Mouse (Mus musculus): ENCODE measurements around the gene A530016L24Rik. TPM values are rescaled to one million over a fixed set of nuclear protein-coding genes. Genes with fewer than 3 reads are reported as not detected.

Gene A530016L24Rik
- polyA plus RNA-seq (2017; shearing (Covaris generic)), result not detected

- ATAC-seq, result no peak
These were observed at the start of gene A530016L24Rik for GRCm38 (mm10) chr12:112489134-112489533. Gene A530016L24Rik, plus strand, starts transcription at chr12:112489448.

- ATAC-seq, result no peak
These were observed 49.3 kb upstream of the A530016L24Rik start for GRCm38 (mm10) chr12:112439993-112440392.

GRCm38 (mm10) chr12:112449144-112449827 lies 40.0 kb upstream of the A530016L24Rik start:
- peak; percentile 88 for ATAC-seq

- ATAC-seq, result no peak
These were observed 39.4 kb upstream of the A530016L24Rik start for GRCm38 (mm10) chr12:112449828-112450180.

- no peak for ATAC-seq
These were observed 38.4 kb upstream of the A530016L24Rik start for GRCm38 (mm10) chr12:112450883-112451282.

- ATAC-seq, result no peak
These were observed 37.9 kb upstream of the A530016L24Rik start for GRCm38 (mm10) chr12:112451381-112451780.

GRCm38 (mm10) chr12:112451826-112452225 lies 37.4 kb upstream of the A530016L24Rik start:
- no peak for ATAC-seq

GRCm38 (mm10) chr12:112456144-112456713 lies 33.0 kb upstream of the A530016L24Rik start:
- no peak for ATAC-seq

- no peak for ATAC-seq
These were observed 31.4 kb upstream of the A530016L24Rik start for GRCm38 (mm10) chr12:112457839-112458238.

- ATAC-seq, result no peak
These were observed 26.8 kb upstream of the A530016L24Rik start for GRCm38 (mm10) chr12:112462423-112462822.

- ATAC-seq, result no peak
These were observed 26.0 kb upstream of the A530016L24Rik start for GRCm38 (mm10) chr12:112463209-112463608.

- no peak for ATAC-seq
These were observed 25.4 kb upstream of the A530016L24Rik start for GRCm38 (mm10) chr12:112463750-112464444.

- no peak for ATAC-seq
These were observed 24.7 kb upstream of the A530016L24Rik start for GRCm38 (mm10) chr12:112464516-112464915.

- no peak for ATAC-seq
These were observed 23.3 kb upstream of the A530016L24Rik start for GRCm38 (mm10) chr12:112465928-112466327.

GRCm38 (mm10) chr12:112467387-112467786 lies 21.9 kb upstream of the A530016L24Rik start:
- no peak for ATAC-seq

GRCm38 (mm10) chr12:112469393-112469792 lies 19.9 kb upstream of the A530016L24Rik start:
- ATAC-seq, result no peak

- ATAC-seq, result no peak
These were observed 19.0 kb upstream of the A530016L24Rik start for GRCm38 (mm10) chr12:112470216-112470615.

- no peak for ATAC-seq
These were observed 15.5 kb upstream of the A530016L24Rik start for GRCm38 (mm10) chr12:112473777-112474176.

- no peak for ATAC-seq
These were observed 287 bp downstream of the A530016L24Rik start for GRCm38 (mm10) chr12:112489535-112489934.

- no peak for ATAC-seq
These were observed 1.2 kb downstream of the A530016L24Rik start for GRCm38 (mm10) chr12:112490444-112490939.

- no peak for ATAC-seq
These were observed 6.9 kb downstream of the A530016L24Rik start for GRCm38 (mm10) chr12:112496136-112496535.

GRCm38 (mm10) chr12:112497731-112498130 lies 8.5 kb downstream of the A530016L24Rik start:
- ATAC-seq, result no peak

GRCm38 (mm10) chr12:112498683-112499082 lies 9.4 kb downstream of the A530016L24Rik start:
- ATAC-seq, result no peak

Measured in inflammation-experienced regulatory T-cells, adult 6 months (primary cell).